8 mouse cellular contexts compared by ENCODE assay signal in the genomic region with DNA sequence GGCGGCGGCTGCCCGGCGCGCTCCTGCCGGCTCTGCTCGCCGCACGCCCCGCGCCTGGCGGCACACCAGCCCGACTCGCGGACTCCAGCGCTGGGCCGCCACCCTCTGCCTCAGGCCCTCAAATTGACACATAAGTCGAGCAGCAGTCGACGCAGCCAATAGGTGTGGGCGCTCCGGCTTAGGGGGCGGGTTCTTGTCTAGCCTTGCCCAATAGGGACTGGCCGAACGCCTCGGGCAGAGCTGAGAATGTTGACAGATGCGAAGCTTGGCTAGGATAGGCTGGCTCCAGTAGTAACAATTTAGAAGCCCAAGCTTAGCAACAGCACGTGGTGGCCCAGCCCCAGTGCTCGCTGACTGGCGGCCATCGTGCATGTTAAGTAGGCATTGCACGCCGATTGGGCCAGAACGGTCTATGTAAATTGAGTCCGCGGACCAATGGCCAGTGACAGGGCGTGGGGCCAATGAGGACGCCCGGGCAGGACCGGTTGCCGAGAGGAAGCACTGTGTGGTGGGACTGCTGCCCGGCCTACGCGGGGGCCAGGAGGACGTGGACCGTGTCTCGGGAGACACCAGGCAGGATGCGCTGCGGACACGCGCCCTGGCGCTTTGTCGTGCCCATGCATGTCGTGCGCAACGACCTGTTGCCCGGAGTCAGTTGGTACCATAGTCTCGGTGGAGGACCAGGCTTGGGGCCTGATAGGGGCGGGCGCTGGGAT. TPM values are rescaled to one million over a fixed set of nuclear protein-coding genes. Genes with fewer than 3 reads are reported as not detected.
DNase-seq lines count a peak whose midpoint lies in the region; ATAC-seq and TF ChIP-seq lines count a peak whose summit lies in the region.

Gene Mxd4, minus strand, starts transcription at position 120 of the 716 bp plus-strand sequence.

- peak; percentile 88 for TF ChIP-seq POLR2A in cortical plate, adult 2 months (IDR thresholded peaks at IDR 0.05; ENCODE audit: extremely low read depth, insufficient read depth, low read length)

- H3K4me3 ChIP-seq in cortical plate, adult 2 months (ENCODE audit: insufficient read depth, low read length), result peak within 1 kb of the TSS; percentile 76
- peak within 1 kb of the TSS; percentile 100 for H3K4me3 ChIP-seq in megakaryocyte, embryonic 14.5 days (replicated peaks)

- ATAC-seq in activated CD4-positive, CD25-positive, alpha-beta regulatory T cell, adult 4 months, result peak; percentile 93

- peaks cover 12% of the 10 kb centered on the region for H3K4me1 ChIP-seq in cortical plate, adult 2 months (ENCODE audit: control insufficient read depth, insufficient read depth, low read length)
- peaks cover 79% of the 10 kb centered on the region for H3K4me1 ChIP-seq in megakaryocyte, embryonic 14.5 days

- TF ChIP-seq CTCF in cortical plate, adult 2 months (IDR thresholded peaks at IDR 0.05; ENCODE audit: extremely low read depth, insufficient read depth, low read length), result no peak

- peaks cover 35% of the 10 kb centered on the region for H3K36me3 ChIP-seq in megakaryocyte, embryonic 14.5 days (replicated peaks; ENCODE audit: low read length)

- no peaks in the 10 kb centered on the region for H3K9me3 ChIP-seq in megakaryocyte, embryonic 14.5 days

- DNase-seq in gastrocnemius, adult 8-10 months (ENCODE audit: low spot score in 2 of 2), result peak; percentile 99 to 100
- peak; percentile 97 for DNase-seq in hindlimb bud, embryonic 11.5 days (ENCODE audit: extremely low spot score, low read depth, low spot score)
- DNase-seq in left cerebral cortex, adult 8-10 months (ENCODE audit: low spot score in 2 of 2), result peak; percentile 98 to 100
- peak; percentile 100 for DNase-seq in right cerebral cortex, postnatal 10 days (ENCODE audit: low spot score in 2 of 2)
- DNase-seq in urinary bladder, postnatal 25 days (ENCODE audit: low spot score), result peak; percentile 93

- H3K27ac ChIP-seq in cortical plate, adult 2 months (ENCODE audit: insufficient read depth, low read length), result peak within 1 kb of the TSS; percentile 82

- H3K27me3 ChIP-seq in megakaryocyte, embryonic 14.5 days (replicated peaks), result no peaks in the 10 kb centered on the region

RNA-seq across cellular contexts. Expression of gene Mxd4, which starts in this region (rescaled TPM):
- polyA plus RNA-seq in activated CD4-positive, CD25-positive, alpha-beta regulatory T cell, adult 4 months (2017; shearing (Covaris generic)), result 100 to 1,000 TPM; 112 to 135 TPM
- polyA plus RNA-seq in cortical plate, adult 2 months (2012; rRNA removed), result 93.6 and 95.3 TPM in 2 replicates
- 10 to 100 TPM; 17.0 to 30.9 (median 24.8) TPM for total RNA-seq in gastrocnemius, adult 8-10 months (2022)
- 10 to 100 TPM; 68.7 to 79.4 (median 72.7) TPM for total RNA-seq in left cerebral cortex, adult 8-10 months (2022)
- polyA plus RNA-seq in megakaryocyte, embryonic 14.5 days (2012; ENCODE audit: insufficient read depth, low replicate concordance), result 12.3 and 31.0 TPM in 2 replicates

Comparison
In these comparisons a context has a peak if more than half of its experiments do, and no peak if none do; other contexts are left out.
1. Peak in every context shown above with its lines: DNase-seq, ATAC-seq, H3K4me3 ChIP-seq and H3K27ac ChIP-seq.